Mouse (Mus musculus) kidney, embryonic 14.5 days (tissue): ENCODE data around the gene Tnfrsf19. TPM values are rescaled to one million over a fixed set of nuclear protein-coding genes. Genes with fewer than 3 reads are reported as not detected.

Source experiments
- ATAC-seq: fragments of 200-750 bp; cut with Nextera tagmentation; 2 replicates; pipeline ENCODE4 v1.8.0; 2017; ENCODE audit warnings: moderate number of reproducible peaks, mild to moderate bottlenecking, moderate TSS enrichment, moderate library complexity; ENCODE audit not compliant: low FRiP score, low TSS enrichment
- H3K27ac ChIP-seq: fragments of 300-500 bp; sonication (generic); 2 replicates; pipeline ENCODE4 v1.5.1; 2014; ENCODE audit warnings: low read depth, mild to moderate bottlenecking, low read length, moderate library complexity, mixed read lengths
- H3K27me3 ChIP-seq: fragments of 300-500 bp; sonication (generic); 2 replicates; pipeline ENCODE4 v1.6.1; 2014; ENCODE audit warnings: mild to moderate bottlenecking, low read length; ENCODE audit not compliant: control insufficient read depth, insufficient read depth
- H3K36me3 ChIP-seq: fragments of 300-500 bp; sonication (generic); 2 replicates; pipeline ENCODE4 v1.6.1; 2014; ENCODE audit warnings: low read length, mixed read lengths; ENCODE audit not compliant: control insufficient read depth, insufficient read depth
- H3K4me1 ChIP-seq: fragments of 300-500 bp; sonication (generic); 2 replicates; pipeline ENCODE4 v1.6.1; 2014; ENCODE audit warnings: low read length, mixed read lengths; ENCODE audit not compliant: control insufficient read depth, insufficient read depth
- H3K4me2 ChIP-seq: fragments of 300-500 bp; sonication (generic); replicated peaks from 2 replicates; pipeline ENCODE4 v1.6.1; 2014; ENCODE audit warnings: low read depth, mild to moderate bottlenecking, low read length
- H3K4me3 ChIP-seq: fragments of 300-500 bp; sonication (generic); 2 replicates; pipeline ENCODE4 v1.5.1; 2014; ENCODE audit warnings: mild to moderate bottlenecking, low read length
- H3K9ac ChIP-seq: fragments of 300-500 bp; sonication (generic); 2 replicates; pipeline ENCODE4 v1.6.1; 2014; ENCODE audit warnings: low read depth, mild to moderate bottlenecking, low read length, moderate library complexity
- H3K9me3 ChIP-seq: fragments of 300-500 bp; sonication (generic); 2 replicates; pipeline ENCODE4 v1.6.1; 2016; ENCODE audit warnings: low read length; ENCODE audit not compliant: control insufficient read depth
- WGBS: fragments of 180-500 bp; shearing (Covaris S2); extraction: QIAGEN DNeasy Blood & Tissue Kit; methylation state at CpG from one replicate; pipeline ENCODE4 v1.1.7; 2014; 5-methylcytosine and 5-hydroxymethylcytosine counted together
- polyA plus RNA-seq: library from polyadenylated mRNA; unstranded; fragments of >200 nt; fragmentation: Nextera tagmentation; extraction: Ambion mirVana; gene quantifications from 2 replicates; pipeline ENCODE4 v1.2.1, GENCODE M21; 2014

Tnfrsf19 gene
- polyA plus RNA-seq, 1 experiment from 2014 or later = 23.2 TPM

GRCm38 (mm10) chr14:60985077-60985476 is 61.2 kb downstream of the Tnfrsf19 start:
- Histone ChIP-seq H3K27ac (no peak overlapping the region), H3K36me3 (no peaks in the 10 kb centered on the region), H3K9me3 (no peaks in the 10 kb centered on the region), H3K9ac (no peak overlapping the region), H3K4me1 (peaks cover 4% of the 10 kb centered on the region; the same call in 1 of the 2 replicates), H3K4me2 (no peak overlapping the region), H3K27me3 (no peaks in the 10 kb centered on the region), H3K4me3 (no peak overlapping the region)
- 27% methylated on average over 4 of the region's 4 CpGs for WGBS
- no peak for ATAC-seq

DNA sequence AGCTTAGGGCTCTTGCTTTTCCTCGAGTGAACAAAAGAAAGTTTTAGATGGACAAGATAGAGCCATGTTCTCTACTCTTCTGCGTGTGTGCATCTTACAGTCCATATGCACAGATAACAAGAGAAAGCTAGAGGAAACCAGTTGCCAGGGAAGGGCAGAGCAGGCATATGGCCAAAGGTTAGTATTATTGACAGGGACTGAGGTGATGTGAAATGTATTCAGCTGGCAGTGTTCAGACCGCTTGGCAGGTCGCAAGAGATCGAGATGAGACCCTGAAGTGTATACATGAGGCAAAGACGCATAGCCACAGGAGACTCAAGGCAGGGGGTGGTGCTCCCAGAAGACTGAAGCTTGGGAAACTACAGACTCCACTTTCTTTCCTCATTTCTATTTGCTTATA is 62.0 kb downstream of the Tnfrsf19 start:
- no peaks in the 10 kb centered on the region for H3K36me3 ChIP-seq
- peaks cover 3% of the 10 kb centered on the region; the same call in 1 of the 2 replicates for H3K4me1 ChIP-seq
- 54% methylated on average over 6 of the region's 6 CpGs for WGBS
- no peak overlapping the region for H3K27ac ChIP-seq
- H3K4me3 ChIP-seq = no peak overlapping the region
- no peaks in the 10 kb centered on the region for H3K27me3 ChIP-seq
- no peak for ATAC-seq
- no peak overlapping the region for H3K4me2 ChIP-seq
- no peaks in the 10 kb centered on the region for H3K9me3 ChIP-seq
- H3K9ac ChIP-seq = no peak overlapping the region

- Histone ChIP-seq H3K4me1 (peaks cover 3% of the 10 kb centered on the region; the same call in 1 of the 2 replicates), H3K27me3 (no peaks in the 10 kb centered on the region), H3K27ac (no peak overlapping the region), H3K9me3 (no peaks in the 10 kb centered on the region), H3K4me3 (no peak overlapping the region), H3K36me3 (no peaks in the 10 kb centered on the region), H3K9ac (no peak overlapping the region), H3K4me2 (no peak overlapping the region)
- no peak for ATAC-seq
These were observed 64.2 kb downstream of the Tnfrsf19 start for GRCm38 (mm10) chr14:60982126-60982525.

- 94% methylated on average over 5 of the region's 5 CpGs for WGBS
- Histone ChIP-seq H3K9me3 (no peaks in the 10 kb centered on the region), H3K4me3 (no peak overlapping the region), H3K36me3 (no peaks in the 10 kb centered on the region), H3K27me3 (no peaks in the 10 kb centered on the region), H3K9ac (no peak overlapping the region), H3K4me2 (no peak overlapping the region), H3K4me1 (peaks cover 3% of the 10 kb centered on the region; the same call in 1 of the 2 replicates), H3K27ac (no peak overlapping the region)
- no peak for ATAC-seq
These were observed 65.9 kb downstream of the Tnfrsf19 start for GRCm38 (mm10) chr14:60980244-60980887.

DNA sequence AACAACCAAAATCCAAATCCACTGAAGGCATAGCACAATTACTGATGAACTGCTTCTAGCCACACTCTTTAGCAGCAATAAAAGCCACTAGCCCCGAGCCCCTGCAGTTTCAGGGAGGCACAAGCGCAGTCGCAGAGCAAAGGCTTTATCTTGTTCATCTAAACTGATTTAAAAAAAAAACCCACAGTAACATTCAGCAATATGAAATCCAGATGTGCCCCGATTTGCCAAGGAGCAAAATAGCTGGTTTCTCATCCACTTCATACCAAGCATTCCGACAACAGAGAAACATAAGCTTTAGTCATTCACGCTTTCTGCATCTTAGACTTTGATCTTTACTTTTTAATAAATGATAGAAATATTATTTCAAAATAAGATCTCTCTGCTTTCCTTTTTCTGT is 68.2 kb downstream of the Tnfrsf19 start:
- no peak overlapping the region for H3K4me2 ChIP-seq
- H3K36me3 ChIP-seq = no peaks in the 10 kb centered on the region
- H3K27ac ChIP-seq = no peak overlapping the region
- H3K9ac ChIP-seq = no peak overlapping the region
- no peaks in the 10 kb centered on the region for H3K9me3 ChIP-seq
- 56% methylated on average over 6 of the region's 6 CpGs for WGBS
- ATAC-seq = no peak
- H3K27me3 ChIP-seq = no peaks in the 10 kb centered on the region
- H3K4me3 ChIP-seq = no peak overlapping the region
- no peaks in the 10 kb centered on the region for H3K4me1 ChIP-seq

DNA sequence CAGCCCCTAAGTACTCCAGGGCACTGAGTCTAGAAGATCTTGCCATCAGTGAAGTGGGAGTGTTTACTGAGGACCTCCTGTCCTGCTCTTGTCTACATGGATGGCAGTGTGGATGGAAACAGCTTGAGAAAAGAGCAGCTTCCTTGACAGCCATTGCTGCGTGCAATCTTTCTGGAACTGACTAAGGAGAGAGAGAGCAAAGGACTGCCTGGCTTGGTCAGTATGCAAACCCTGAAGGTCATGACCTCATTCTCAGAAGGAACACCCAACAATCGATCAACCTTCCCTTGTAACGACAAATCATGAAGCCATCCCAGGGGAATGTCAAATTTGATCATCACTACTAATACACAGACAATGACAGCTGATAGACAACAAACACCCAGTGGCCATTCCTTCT is 70.1 kb downstream of the Tnfrsf19 start:
- H3K27me3 ChIP-seq = no peaks in the 10 kb centered on the region
- H3K36me3 ChIP-seq = no peaks in the 10 kb centered on the region
- ATAC-seq = no peak
- H3K27ac ChIP-seq = no peak overlapping the region
- no peak overlapping the region for H3K9ac ChIP-seq
- no peaks in the 10 kb centered on the region for H3K9me3 ChIP-seq
- H3K4me3 ChIP-seq = no peak overlapping the region
- 82% methylated on average over 3 of the region's 3 CpGs for WGBS
- H3K4me1 ChIP-seq = no peaks in the 10 kb centered on the region
- H3K4me2 ChIP-seq = no peak overlapping the region

- Histone ChIP-seq H3K4me1 (no peaks in the 10 kb centered on the region), H3K4me3 (no peak overlapping the region), H3K9me3 (no peaks in the 10 kb centered on the region), H3K4me2 (no peak overlapping the region), H3K9ac (no peak overlapping the region), H3K36me3 (no peaks in the 10 kb centered on the region), H3K27me3 (no peaks in the 10 kb centered on the region), H3K27ac (no peak overlapping the region)
- whole genome bisulfite sequencing = 60% methylated on average over 3 of the region's 3 CpGs
- ATAC-seq = no peak
These were observed 70.6 kb downstream of the Tnfrsf19 start for GRCm38 (mm10) chr14:60975736-60976135.

GRCm38 (mm10) chr14:60970961-60971360 is 75.3 kb downstream of the Tnfrsf19 start:
- no peaks in the 10 kb centered on the region for H3K4me1 ChIP-seq
- ATAC-seq = no peak
- no peak overlapping the region for H3K9ac ChIP-seq
- H3K9me3 ChIP-seq = no peaks in the 10 kb centered on the region
- no peak overlapping the region for H3K27ac ChIP-seq
- no peaks in the 10 kb centered on the region for H3K36me3 ChIP-seq
- H3K4me2 ChIP-seq = no peak overlapping the region
- H3K27me3 ChIP-seq = no peaks in the 10 kb centered on the region
- H3K4me3 ChIP-seq = no peak overlapping the region
- WGBS = 95% methylated on average over 9 of the region's 9 CpGs

GRCm38 (mm10) chr14:60966061-60966460 is 80.2 kb downstream of the Tnfrsf19 start:
- Histone ChIP-seq H3K27me3 (no peaks in the 10 kb centered on the region), H3K36me3 (no peaks in the 10 kb centered on the region), H3K9ac (no peak overlapping the region), H3K27ac (no peak overlapping the region), H3K4me3 (no peak overlapping the region), H3K9me3 (no peaks in the 10 kb centered on the region), H3K4me1 (no peaks in the 10 kb centered on the region), H3K4me2 (no peak overlapping the region)
- 73% methylated on average over 4 of the region's 4 CpGs for WGBS
- no peak for ATAC-seq
